Mouse (Mus musculus) inflammation-experienced regulatory T-cells, adult 6 months (primary cell): ENCODE results near the gene Gm5773. TPM values are rescaled to one million over a fixed set of nuclear protein-coding genes. Genes with fewer than 3 reads are reported as not detected.
"Not testable (repeated sequence)": the region's sequence is repeated elsewhere in the genome, so short reads cannot be mapped to it uniquely, and the experiment has no call there.

Experiments used
- ATAC-seq: one replicate; pipeline ENCODE4 v1.8.0; 2017
- polyA plus RNA-seq, 3 experiments: library from polyadenylated mRNA; unstranded; fragments of 100-300 nt; shearing (Covaris generic); gene quantifications; one replicate each; pipeline ENCODE4 v1.2.1; 2017

The Gm5773 gene
- not detected for polyA plus RNA-seq

DNA sequence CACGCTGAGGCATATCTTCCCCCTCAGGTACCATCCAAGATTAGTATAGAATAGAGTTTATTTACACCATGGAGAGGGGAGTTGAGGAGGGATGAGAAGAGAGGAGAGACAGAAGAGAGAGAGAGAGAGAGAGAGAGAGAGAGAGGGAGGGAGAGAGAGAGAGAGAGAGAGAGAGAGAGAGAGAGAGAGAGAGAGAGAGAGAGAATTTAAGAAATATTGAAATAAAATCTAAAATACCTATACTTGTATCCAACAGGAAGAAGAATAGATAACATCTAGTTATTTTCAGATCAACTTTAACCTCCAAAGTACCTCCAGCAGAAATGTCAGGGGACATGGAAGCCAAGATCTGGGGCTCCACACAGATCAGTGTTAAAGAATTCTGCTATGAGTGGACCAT lies at the start of gene Gm5773:
Gm5773 (plus strand) TSS at position 301 of the 400 bp plus-strand sequence.
- ATAC-seq: not testable (repeated sequence)

DNA sequence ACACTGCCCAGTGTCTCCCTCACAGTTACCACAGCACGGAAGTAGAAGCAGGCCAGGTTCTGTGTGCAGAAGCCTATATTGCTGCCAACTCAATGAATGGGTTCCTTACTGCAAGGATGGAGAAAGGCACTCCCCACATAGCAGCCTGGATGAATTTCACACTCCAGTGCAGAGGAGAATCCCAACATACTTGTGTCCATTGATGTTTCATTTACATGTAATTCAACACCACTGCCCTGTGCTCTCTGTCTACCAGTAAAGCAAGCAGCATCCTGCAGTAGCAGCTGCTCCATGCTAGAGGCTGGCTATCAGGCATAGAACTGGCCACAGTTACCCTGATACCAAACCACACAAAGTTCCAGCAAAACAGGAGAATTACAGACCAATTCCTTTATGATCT lies 27.3 kb upstream of the Gm5773 start:
- ATAC-seq: not testable (repeated sequence)

DNA sequence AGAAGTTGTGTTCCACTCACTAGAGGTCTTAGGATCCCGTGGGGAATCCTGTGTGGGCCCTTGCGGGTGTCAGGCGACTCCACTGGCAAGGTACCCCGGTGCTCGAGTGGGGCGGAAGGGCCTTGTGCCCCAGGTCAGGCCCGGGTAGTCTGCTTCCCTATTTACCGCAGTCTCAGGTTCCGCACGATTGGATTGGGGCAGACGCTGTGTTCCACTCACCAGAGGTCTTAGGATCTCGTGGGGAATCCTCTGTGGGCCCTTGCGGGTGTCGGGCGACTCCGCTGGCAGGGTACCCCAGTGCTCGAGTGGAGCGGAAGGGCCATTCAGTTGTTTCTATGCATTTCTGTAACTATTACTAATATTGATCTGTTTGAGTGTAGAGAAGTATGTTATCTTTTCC lies 18.8 kb upstream of the Gm5773 start:
- ATAC-seq: not testable (repeated sequence)

DNA sequence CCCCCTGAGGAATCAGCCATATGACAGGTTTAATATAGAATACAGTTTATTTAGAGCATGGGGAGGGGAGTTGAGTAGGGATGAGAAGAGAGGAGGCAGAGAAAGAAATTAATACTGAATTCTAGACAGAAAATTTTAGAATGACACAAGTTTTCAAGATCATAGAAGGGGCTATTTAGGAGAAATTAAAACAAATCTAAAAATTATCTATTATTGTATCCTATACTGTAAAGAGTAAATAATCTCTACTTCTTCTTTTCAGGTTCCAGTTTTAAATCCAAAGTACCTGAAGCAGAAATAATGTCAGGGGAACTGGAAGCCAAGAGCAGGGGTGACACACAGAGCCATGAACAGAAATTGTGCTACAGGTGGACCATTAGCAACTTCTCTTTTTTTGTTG lies 23.3 kb downstream of the Gm5773 start, which contains the start of gene Tdpoz4:
Tdpoz4 (plus strand) TSS at position 301 of the 400 bp plus-strand sequence.
- not testable (repeated sequence) for ATAC-seq

DNA sequence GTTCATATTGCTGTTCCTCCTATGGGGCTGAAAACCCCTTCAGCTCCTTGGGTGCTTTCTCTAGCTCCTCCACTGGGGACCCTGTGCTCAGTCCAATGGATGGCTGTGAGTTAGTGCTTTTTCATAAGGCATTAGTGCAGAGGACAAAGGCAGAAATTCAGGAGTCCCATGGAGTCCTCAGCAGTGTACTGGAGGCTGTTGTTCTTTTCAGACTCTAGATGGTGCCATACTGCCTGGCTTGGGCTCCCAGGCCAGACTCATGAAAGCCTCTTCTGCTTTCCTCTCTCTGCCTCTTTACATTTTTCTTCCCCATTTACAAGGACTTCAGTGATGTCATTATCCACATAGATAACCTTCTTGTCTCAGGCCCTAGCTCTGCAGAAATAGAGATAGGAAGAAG lies 40.5 kb downstream of the Gm5773 start:
- ATAC-seq: not testable (repeated sequence)

Other genes starting within 250 kb of the Gm5773 start
- gene S100a10, start 217.9 kb upstream of the Gm5773 start, polyA plus RNA-seq: 1,000 to 10,000 TPM in 1 of 3 experiments, 100 to 1,000 TPM in 2; 678 to 1,984 (median 706) TPM
- not detected for gene Tdpoz2, start 120.3 kb upstream of the Gm5773 start, polyA plus RNA-seq
- not detected for gene Tdpoz1, start 96.7 kb upstream of the Gm5773 start, polyA plus RNA-seq
- under 1 TPM in 1 of 3 experiments, not detected in 2; 0.34 TPM for gene Gm37596, start 79.9 kb upstream of the Gm5773 start, polyA plus RNA-seq
- not detected for gene Tdpoz4, start 23.4 kb downstream of the Gm5773 start, polyA plus RNA-seq
- gene Tdpoz3, start 53.0 kb downstream of the Gm5773 start, polyA plus RNA-seq: not detected
- gene Gm9117, start 170.5 kb downstream of the Gm5773 start, polyA plus RNA-seq: not detected
- not detected for gene Tdpoz5, start 188.3 kb downstream of the Gm5773 start, polyA plus RNA-seq